Mouse (Mus musculus) megakaryocyte, embryonic 14.5 days (primary cell): ENCODE results near the gene Dock7.

ENCODE experiments used
- FLI1 ChIP-seq: IDR thresholded peaks from 2 replicates; pipeline ENCODE4 v1.6.1; 2012; ENCODE audit warnings: low read length, inconsistent platforms, mixed read lengths
- GATA1 ChIP-seq: IDR thresholded peaks from 3 replicates; pipeline ENCODE4 v1.6.1; 2012; ENCODE audit warnings: mixed read lengths, low read length, inconsistent platforms, borderline replicate concordance

DNA sequence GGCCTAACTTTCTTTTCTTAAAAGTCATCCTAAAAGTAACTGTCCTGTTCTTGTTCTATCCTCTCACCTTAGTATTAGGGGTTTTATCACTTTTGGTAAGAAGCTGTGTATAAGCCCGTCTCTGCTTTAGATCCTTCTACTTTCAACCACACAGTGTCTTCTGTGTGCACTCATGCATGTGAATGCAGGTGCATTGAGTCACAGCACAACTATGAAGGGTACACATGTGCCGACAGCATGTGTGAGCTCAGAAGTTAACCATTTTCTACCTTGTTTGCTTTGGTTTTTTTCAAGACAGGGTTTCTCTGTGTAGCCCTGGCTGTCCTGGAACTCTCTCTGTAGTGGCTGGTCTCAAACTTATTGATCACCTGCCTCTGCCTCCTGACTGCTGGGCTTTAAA is 114.4 kb downstream of the Dock7 start:
- TF ChIP-seq GATA1 (no peak), FLI1 (no peak)
